Mouse (Mus musculus): ENCODE measurements at regions not wholly inside any gene's neighbourhood (a gene's known extent, or its start where the extent isn't known, plus 50 kb on each side); places are given as distances from the start of the nearest gene placed in this dataset.

GRCm38 (mm10) chr7:65802306-65802705 lies 59.2 kb upstream of the Pcsk6 start:
- no peak for TF ChIP-seq CTCF (IDR thresholded peaks at IDR 0.05; ENCODE audit: low read depth)
- TF ChIP-seq EP300 (IDR thresholded peaks at IDR 0.05; ENCODE audit: low read depth), result no peak

All from heart, postnatal 0 days (tissue).